Mouse (Mus musculus) liver, embryonic 14.5 days (tissue): ENCODE measurements around the gene Helq. TPM values are rescaled to one million over a fixed set of nuclear protein-coding genes. Genes with fewer than 3 reads are reported as not detected.

Experiments
- ATAC-seq: fragments of 200-750 bp; cut with Nextera tagmentation; 2 replicates; pipeline ENCODE4 v1.8.0; 2017; ENCODE audit warnings: moderate number of reproducible peaks, mild to moderate bottlenecking, moderate library complexity; ENCODE audit not compliant: insufficient read depth
- DNase-seq, 3 experiments: peaks; one replicate each; pipeline ENCODE4 v3.0.0-alpha.2; 2012 to 2013; ENCODE audit warnings: low read depth in 3 of 3, low spot score in 3 of 3
- H3K27ac ChIP-seq: fragments of 300-500 bp; sonication (generic); 2 replicates; pipeline ENCODE4 v1.5.1; 2014; ENCODE audit warnings: moderate library complexity, mild to moderate bottlenecking, control low read depth, inconsistent platforms
- H3K27me3 ChIP-seq: fragments of 300-500 bp; sonication (generic); 2 replicates; pipeline ENCODE4 v1.6.1; 2014; ENCODE audit warnings: mild to moderate bottlenecking, low read length, moderate library complexity; ENCODE audit not compliant: control insufficient read depth, insufficient read depth
- H3K36me3 ChIP-seq: fragments of 300-500 bp; sonication (generic); replicated peaks from 2 replicates; pipeline ENCODE4 v1.6.1; 2014; ENCODE audit warnings: low read depth; ENCODE audit not compliant: control insufficient read depth, insufficient read depth
- H3K4me1 ChIP-seq, 2 experiments: fragments of 200-500 bp in 1 of 2; fragments of 300-500 bp in 1 of 2; sonication (generic) in 1 of 2; replicated peaks; 2 replicates each; pipeline ENCODE4 v1.6.1; 2012 to 2014; ENCODE audit warnings: antibody characterized with exemption in 1 of 2, inconsistent platforms in 1 of 2, low read length in 1 of 2; ENCODE audit not compliant: control insufficient read depth in 2 of 2, insufficient read depth in 2 of 2
- H3K4me2 ChIP-seq: fragments of 300-500 bp; sonication (generic); 2 replicates; pipeline ENCODE4 v1.6.1; 2014; ENCODE audit warnings: low read depth, mild to moderate bottlenecking, control low read depth, moderate library complexity
- H3K4me3 ChIP-seq, 2 experiments: fragments of 200-500 bp in 1 of 2; fragments of 300-500 bp in 1 of 2; sonication (generic) in 1 of 2; 2 replicates each; pipeline ENCODE4 v1.5.1; 2012 to 2014; ENCODE audit warnings: low read depth in 2 of 2, low read length in 2 of 2, mild to moderate bottlenecking in 2 of 2, control low read depth in 1 of 2, inconsistent platforms in 1 of 2, moderate library complexity in 1 of 2; ENCODE audit not compliant: insufficient read depth in 1 of 2
- H3K9ac ChIP-seq: fragments of 300-500 bp; sonication (generic); replicated peaks from 2 replicates; pipeline ENCODE4 v1.6.1; 2014; ENCODE audit warnings: mild to moderate bottlenecking, control low read depth, moderate library complexity
- H3K9me3 ChIP-seq: fragments of 300-500 bp; sonication (generic); 2 replicates; pipeline ENCODE4 v1.6.1; 2016; ENCODE audit warnings: low read length, mixed read lengths; ENCODE audit not compliant: control insufficient read depth
- CTCF ChIP-seq: IDR thresholded peaks from 2 replicates; pipeline ENCODE4 v1.5.1; 2016; ENCODE audit warnings: antibody characterized with exemption, low read depth, control low read depth
- EP300 ChIP-seq: IDR thresholded peaks from 2 replicates; pipeline ENCODE4 v1.6.1; 2016; ENCODE audit warnings: antibody characterized with exemption, low read depth
- WGBS: fragments of 180-500 bp; shearing (Covaris S2); extraction: QIAGEN DNeasy Blood & Tissue Kit; methylation state at CpG from one replicate; pipeline ENCODE4 v1.1.7; 2014; ENCODE audit not compliant: insufficient replicate concordance; 5-methylcytosine and 5-hydroxymethylcytosine counted together
- polyA plus RNA-seq, 2 experiments: library from polyadenylated mRNA; depleted of rRNA in 1 of 2; stranded (reverse) in 1 of 2; unstranded in 1 of 2; fragments of >200 nt; fragmentation: Nextera tagmentation in 1 of 2; extraction: Ambion mirVana in 1 of 2; gene quantifications; 2 replicates each; pipeline versions ENCODE4 v1.2.1 to v1.2.3; 2012 to 2014

Helq gene
- polyA plus RNA-seq, 2 experiments: 12.2 to 13.9 TPM

DNA sequence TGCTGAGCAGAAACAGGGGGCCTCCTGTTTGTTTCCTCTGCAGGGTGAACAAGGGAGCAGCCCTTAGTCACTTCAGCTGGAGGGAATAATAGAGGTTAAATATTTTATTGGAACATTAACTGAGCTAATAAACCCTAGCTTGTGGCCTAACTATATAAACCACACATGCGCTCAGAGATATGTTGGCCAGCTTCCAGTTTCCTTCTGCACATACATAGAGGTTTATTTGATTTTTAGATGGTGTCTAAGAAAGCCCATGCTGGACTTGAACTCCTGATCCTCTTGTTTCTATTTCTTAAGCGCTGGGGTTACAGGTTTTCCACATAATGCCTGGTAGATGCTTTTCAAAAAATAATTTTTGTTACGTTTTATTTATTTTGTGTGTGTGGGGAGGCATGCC, 46.1 kb upstream of the Helq start:
- Histone ChIP-seq H3K27me3 (peaks cover 45% of the 10 kb centered on the region), H3K4me3 (no peak overlapping the region), H3K9me3 (no peaks in the 10 kb centered on the region), H3K4me1 (no peaks in the 10 kb centered on the region), H3K36me3 (no peaks in the 10 kb centered on the region), H3K27ac (no peak overlapping the region), H3K4me2 (no peak overlapping the region), H3K9ac (no peak overlapping the region)
- TF ChIP-seq CTCF (no peak), EP300 (no peak)
- no peak for ATAC-seq
- 50% methylated on average over 3 of the region's 3 CpGs for WGBS
- no peak for DNase-seq

DNA sequence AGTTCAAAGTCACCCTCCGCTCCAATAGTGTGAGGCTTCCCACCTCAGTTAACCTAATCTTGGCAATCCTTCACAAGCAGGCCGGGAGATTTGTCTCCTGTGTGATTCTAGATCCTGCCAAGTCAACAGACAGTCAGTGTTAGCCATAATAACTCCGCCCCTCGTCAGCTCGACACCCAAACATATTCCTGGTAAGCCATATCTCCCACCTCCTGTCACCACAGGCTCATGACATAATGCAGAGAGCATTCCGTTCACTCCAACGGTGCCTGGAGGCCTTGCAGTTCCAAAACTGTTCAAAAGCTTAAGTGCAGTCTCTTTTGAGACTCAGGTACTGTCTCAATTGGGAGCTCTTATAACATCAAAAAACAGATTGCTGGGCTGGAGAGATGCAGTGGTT, 39.5 kb upstream of the Helq start:
- Histone ChIP-seq H3K36me3 (no peaks in the 10 kb centered on the region), H3K4me2 (no peak overlapping the region), H3K4me3 (no peak overlapping the region), H3K27me3 (no peaks in the 10 kb centered on the region), H3K9me3 (no peaks in the 10 kb centered on the region), H3K4me1 (no peaks in the 10 kb centered on the region), H3K9ac (no peak overlapping the region), H3K27ac (no peak overlapping the region)
- no peak for TF ChIP-seq CTCF
- no peak for TF ChIP-seq EP300
- ATAC-seq: no peak
- 67% methylated on average over 7 of the region's 7 CpGs for WGBS
- no peak for DNase-seq

DNA sequence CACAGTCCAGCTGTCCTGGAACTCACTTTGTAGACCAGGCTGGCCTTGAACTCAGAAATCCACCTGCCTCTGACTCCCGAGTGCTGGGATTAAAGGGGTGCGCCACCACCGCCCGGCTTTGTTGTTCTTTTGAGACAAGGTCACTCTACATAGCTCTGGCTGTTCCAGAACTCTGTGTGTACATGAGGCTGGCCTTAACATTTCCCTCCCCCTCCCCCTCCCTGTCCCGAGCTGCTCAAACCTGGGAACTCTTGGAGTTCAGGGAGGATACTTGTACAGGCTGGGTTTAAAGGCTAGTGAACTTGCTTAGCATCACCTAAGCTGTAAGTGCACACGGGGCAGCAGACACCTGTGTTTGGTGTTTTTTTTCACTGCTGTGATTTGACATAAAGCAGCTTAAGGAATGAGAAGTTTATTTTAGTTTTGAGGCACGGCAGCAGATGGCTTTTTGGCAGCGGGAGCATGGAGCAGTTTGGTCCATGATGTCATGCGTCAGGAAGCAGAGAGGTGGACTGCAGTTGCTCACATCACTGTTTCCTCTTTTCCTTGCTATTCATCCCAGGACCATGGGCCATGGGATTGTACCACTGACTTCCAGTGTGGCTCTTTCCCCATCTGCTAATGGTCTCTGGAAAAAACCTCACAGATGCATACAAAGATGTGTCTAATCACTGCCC, 37.6 kb upstream of the Helq start:
- H3K27ac ChIP-seq: no peak overlapping the region
- ATAC-seq: no peak
- no peak overlapping the region for H3K9ac ChIP-seq
- no peaks in the 10 kb centered on the region for H3K36me3 ChIP-seq
- no peaks in the 10 kb centered on the region for H3K4me1 ChIP-seq
- DNase-seq: no peak
- WGBS: 53% methylated on average over 9 of the region's 9 CpGs
- no peaks in the 10 kb centered on the region for H3K9me3 ChIP-seq
- H3K4me2 ChIP-seq: no peak overlapping the region
- TF ChIP-seq CTCF: no peak
- TF ChIP-seq EP300: no peak
- no peak overlapping the region for H3K4me3 ChIP-seq
- H3K27me3 ChIP-seq: no peaks in the 10 kb centered on the region

DNA sequence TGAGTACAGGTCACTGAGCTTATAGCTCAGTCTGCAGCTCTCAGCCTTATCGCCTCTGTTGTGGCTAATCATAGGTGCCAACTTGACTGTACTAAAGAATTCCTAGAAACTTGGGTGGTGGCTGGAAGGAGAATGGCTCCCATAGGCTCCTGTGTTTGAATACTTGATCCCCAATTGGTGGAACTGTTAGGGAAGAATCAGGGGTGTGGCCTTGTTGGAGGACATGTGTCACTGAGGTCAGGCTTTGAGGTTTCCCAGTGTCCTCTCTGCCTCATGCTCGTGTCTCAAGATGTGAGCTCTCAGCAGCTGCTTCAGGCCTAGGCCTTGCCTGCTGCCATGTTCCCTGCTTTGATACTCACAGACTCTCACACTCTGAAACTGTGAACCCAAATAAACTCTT, 35.4 kb upstream of the Helq start:
- H3K9ac ChIP-seq: no peak overlapping the region
- 62% methylated on average over 2 of the region's 2 CpGs for WGBS
- TF ChIP-seq CTCF (no peak), EP300 (no peak)

DNA sequence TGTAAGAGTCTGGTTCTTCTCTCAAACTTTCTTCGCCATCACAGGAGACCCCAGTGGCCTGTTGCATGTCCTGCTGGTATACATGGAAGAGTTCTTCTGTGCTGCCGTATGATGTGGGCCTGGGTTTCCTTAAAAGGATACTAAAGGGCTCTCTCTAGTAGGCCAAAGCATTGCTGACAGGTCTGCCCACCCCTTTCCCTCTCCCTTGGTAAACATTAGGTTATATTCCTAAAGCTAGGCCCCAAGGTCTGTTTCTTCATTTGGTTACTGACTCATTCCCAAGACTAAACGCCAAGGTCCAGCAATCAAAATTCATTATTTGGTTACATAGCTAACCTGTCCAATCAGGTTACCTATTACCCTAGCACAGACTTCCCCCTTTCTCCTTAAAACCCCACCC, 34.3 kb upstream of the Helq start:
- H3K4me2 ChIP-seq: no peak overlapping the region
- H3K4me1 ChIP-seq: no peaks in the 10 kb centered on the region
- no peak overlapping the region for H3K9ac ChIP-seq
- H3K9me3 ChIP-seq: no peaks in the 10 kb centered on the region
- no peak for DNase-seq
- 69% methylated on average over 3 of the region's 3 CpGs for WGBS
- TF ChIP-seq CTCF: no peak
- TF ChIP-seq EP300: no peak
- no peak overlapping the region for H3K27ac ChIP-seq
- H3K27me3 ChIP-seq: no peaks in the 10 kb centered on the region
- no peak for ATAC-seq
- no peak overlapping the region for H3K4me3 ChIP-seq
- no peaks in the 10 kb centered on the region for H3K36me3 ChIP-seq

More for the DNA sequence above, 35.4 kb upstream of the Helq start:
- Histone ChIP-seq H3K9me3 (no peaks in the 10 kb centered on the region), H3K4me1 (no peaks in the 10 kb centered on the region), H3K27me3 (no peaks in the 10 kb centered on the region), H3K36me3 (no peaks in the 10 kb centered on the region), H3K4me3 (no peak overlapping the region), H3K4me2 (no peak overlapping the region), H3K27ac (no peak overlapping the region)
- ATAC-seq: no peak
- no peak for DNase-seq
